Mouse (Mus musculus): ENCODE measurements around the gene Csnk1e. TPM values are rescaled to one million over a fixed set of nuclear protein-coding genes. Genes with fewer than 3 reads are reported as not detected.

Csnk1e gene
- polyA plus RNA-seq, 1 experiment = 25.9 TPM

GRCm38 (mm10) chr15:79442961-79443518 is 12.3 kb downstream of the Csnk1e start:
- H3K27ac ChIP-seq (ENCODE audit: insufficient read depth, low read depth, low read length) = no peak overlapping the region
- peaks cover 2% of the 10 kb centered on the region; the same call in 1 of the 2 replicates for H3K36me3 ChIP-seq (ENCODE audit: control insufficient read depth, insufficient read depth, low read length)
- peaks cover 12% of the 10 kb centered on the region for H3K4me1 ChIP-seq (ENCODE audit: control insufficient read depth, insufficient read depth, insufficient read length, low read length)
- H3K4me3 ChIP-seq (ENCODE audit: low read depth, low read length) = no peak overlapping the region
- H3K27me3 ChIP-seq (ENCODE audit: control insufficient read depth, insufficient read depth, low read length) = no peaks in the 10 kb centered on the region
- WGBS = 89% methylated on average over 9 of the region's 9 CpGs
- TF ChIP-seq POLR2A (IDR thresholded peaks at IDR 0.05; ENCODE audit: low read depth, low read length) (no peak), CTCF (IDR thresholded peaks at IDR 0.05; ENCODE audit: extremely low read depth, insufficient read length, insufficient replicate concordance, low read depth, low read length) (no peak)

DNA sequence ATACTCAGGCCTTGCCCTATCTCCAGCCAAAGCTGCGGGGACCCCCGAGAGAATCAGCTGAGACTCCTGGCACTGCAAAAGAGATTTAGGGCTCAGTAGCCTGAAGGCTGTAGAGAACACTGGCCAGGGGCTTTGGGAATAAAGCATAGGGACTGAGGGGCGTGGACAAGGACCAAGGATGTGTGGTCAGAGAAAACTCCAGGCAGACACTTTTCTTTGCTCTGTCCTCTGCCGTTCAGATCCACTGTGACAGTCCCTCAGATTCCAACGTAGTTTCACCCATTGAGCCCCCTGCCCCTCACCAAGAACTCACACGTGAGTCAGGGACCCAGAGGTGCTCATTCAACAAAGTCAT is 13.1 kb downstream of the Csnk1e start:
- no peak overlapping the region; the same call in 1 of the 2 replicates for H3K27ac ChIP-seq (ENCODE audit: insufficient read depth, low read depth, low read length)
- no peak for TF ChIP-seq CTCF (IDR thresholded peaks at IDR 0.05; ENCODE audit: extremely low read depth, insufficient read length, insufficient replicate concordance, low read depth, low read length)
- TF ChIP-seq POLR2A (IDR thresholded peaks at IDR 0.05; ENCODE audit: low read depth, low read length) = no peak
- WGBS = 24% methylated on average over 6 of the region's 6 CpGs
- H3K27me3 ChIP-seq (ENCODE audit: control insufficient read depth, insufficient read depth, low read length) = no peaks in the 10 kb centered on the region
- H3K4me1 ChIP-seq (ENCODE audit: control insufficient read depth, insufficient read depth, insufficient read length, low read length) = peaks cover 12% of the 10 kb centered on the region
- H3K36me3 ChIP-seq (ENCODE audit: control insufficient read depth, insufficient read depth, low read length) = peaks cover 5% of the 10 kb centered on the region
- H3K4me3 ChIP-seq (ENCODE audit: low read depth, low read length) = peak overlapping the region; percentile 85

DNA sequence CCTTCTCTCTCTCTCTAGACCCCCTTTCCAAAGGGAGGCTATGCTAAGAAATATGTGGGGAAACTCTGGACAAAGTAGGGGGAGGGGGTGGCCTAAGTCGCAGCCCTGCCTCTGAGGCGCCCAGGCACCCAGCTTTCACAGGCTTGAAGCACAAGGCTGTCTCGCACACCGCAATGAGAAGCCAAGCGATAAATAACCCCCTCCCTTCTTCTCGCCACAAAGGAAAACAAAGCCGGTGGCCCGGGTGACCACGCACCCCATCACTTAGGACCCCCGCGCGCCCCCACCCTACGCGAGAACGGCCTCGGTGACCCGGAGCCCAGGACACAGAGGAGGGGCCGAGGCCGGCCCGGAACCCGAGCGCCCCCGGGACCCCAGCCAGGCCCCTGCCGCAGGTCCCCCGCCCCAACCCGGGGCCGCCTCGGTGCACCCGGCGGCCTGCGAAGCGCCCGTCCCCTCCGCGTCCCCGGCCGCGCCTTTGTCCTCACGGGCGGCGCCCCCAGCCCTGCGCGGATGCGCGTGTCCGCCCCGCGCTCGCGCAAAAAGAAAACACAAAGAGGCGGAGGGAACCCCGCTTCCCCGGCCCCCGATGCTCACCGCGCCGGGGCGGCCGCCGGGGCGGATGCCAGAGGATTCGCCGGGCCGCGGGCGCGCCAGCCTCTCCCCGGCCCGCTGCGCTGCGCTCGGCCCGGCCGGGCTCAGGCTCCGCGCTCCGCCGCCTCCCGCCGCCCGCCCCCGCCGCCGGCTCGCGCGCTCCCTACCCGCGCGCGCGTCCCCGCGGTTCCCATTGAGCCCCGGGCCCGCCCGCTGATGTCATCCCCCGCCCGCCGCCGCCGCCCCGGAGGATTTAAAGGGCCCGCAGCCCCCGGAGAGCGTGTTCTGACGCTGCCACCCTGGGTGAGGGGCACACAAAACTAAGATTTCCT is 13.8 kb downstream of the Csnk1e start:
- Histone ChIP-seq H3K27me3 (ENCODE audit: control insufficient read depth, insufficient read depth, low read length) (no peaks in the 10 kb centered on the region), H3K36me3 (ENCODE audit: control insufficient read depth, insufficient read depth, low read length) (peaks cover 5% of the 10 kb centered on the region), H3K4me3 (ENCODE audit: low read depth, low read length) (peak overlapping the region; percentile 85), H3K4me1 (ENCODE audit: control insufficient read depth, insufficient read depth, insufficient read length, low read length) (peaks cover 14% of the 10 kb centered on the region), H3K27ac (ENCODE audit: insufficient read depth, low read depth, low read length) (peak overlapping the region; percentile 63)
- 3% methylated on average over 103 of the region's 107 CpGs for WGBS
- TF ChIP-seq CTCF (IDR thresholded peaks at IDR 0.05; ENCODE audit: extremely low read depth, insufficient read length, insufficient replicate concordance, low read depth, low read length) (no peak), POLR2A (IDR thresholded peaks at IDR 0.05; ENCODE audit: low read depth, low read length) (peak; percentile 11; the same call in 1 of the 2 replicates)

GRCm38 (mm10) chr15:79440651-79441330 is 14.6 kb downstream of the Csnk1e start:
- 16% methylated on average over 11 of the region's 11 CpGs for WGBS
- no peak for TF ChIP-seq CTCF (IDR thresholded peaks at IDR 0.05; ENCODE audit: extremely low read depth, insufficient read length, insufficient replicate concordance, low read depth, low read length)
- no peak for TF ChIP-seq POLR2A (IDR thresholded peaks at IDR 0.05; ENCODE audit: low read depth, low read length)
- H3K27ac ChIP-seq (ENCODE audit: insufficient read depth, low read depth, low read length) = peak overlapping the region; percentile 63

GRCm38 (mm10) chr15:79440223-79440622 is 15.1 kb downstream of the Csnk1e start:
- no peaks in the 10 kb centered on the region for H3K27me3 ChIP-seq (ENCODE audit: control insufficient read depth, insufficient read depth, low read length)
- peaks cover 20% of the 10 kb centered on the region for H3K4me1 ChIP-seq (ENCODE audit: control insufficient read depth, insufficient read depth, insufficient read length, low read length)
- no peak for TF ChIP-seq CTCF (IDR thresholded peaks at IDR 0.05; ENCODE audit: extremely low read depth, insufficient read length, insufficient replicate concordance, low read depth, low read length)
- no peak for TF ChIP-seq POLR2A (IDR thresholded peaks at IDR 0.05; ENCODE audit: low read depth, low read length)
- H3K36me3 ChIP-seq (ENCODE audit: control insufficient read depth, insufficient read depth, low read length) = peaks cover 5% of the 10 kb centered on the region
- H3K27ac ChIP-seq (ENCODE audit: insufficient read depth, low read depth, low read length) = 0 out of 2 replicates have a peak overlapping the region, but pooled peaks have one; percentile 21
- peak overlapping the region; percentile 85 for H3K4me3 ChIP-seq (ENCODE audit: low read depth, low read length)
- WGBS = 11% methylated on average over 4 of the region's 4 CpGs

More at GRCm38 (mm10) chr15:79440651-79441330, 14.6 kb downstream of the Csnk1e start:
- H3K27me3 ChIP-seq (ENCODE audit: control insufficient read depth, insufficient read depth, low read length) = no peaks in the 10 kb centered on the region
- H3K36me3 ChIP-seq (ENCODE audit: control insufficient read depth, insufficient read depth, low read length) = peaks cover 5% of the 10 kb centered on the region
- peaks cover 16% of the 10 kb centered on the region for H3K4me1 ChIP-seq (ENCODE audit: control insufficient read depth, insufficient read depth, insufficient read length, low read length)
- peak overlapping the region; percentile 85 for H3K4me3 ChIP-seq (ENCODE audit: low read depth, low read length)

GRCm38 (mm10) chr15:79439386-79439785 is 16.0 kb downstream of the Csnk1e start:
- 84% methylated on average over 4 of the region's 4 CpGs for WGBS
- Histone ChIP-seq H3K4me1 (ENCODE audit: control insufficient read depth, insufficient read depth, insufficient read length, low read length) (peaks cover 21% of the 10 kb centered on the region), H3K36me3 (ENCODE audit: control insufficient read depth, insufficient read depth, low read length) (peaks cover 5% of the 10 kb centered on the region), H3K4me3 (ENCODE audit: low read depth, low read length) (no peak overlapping the region), H3K27ac (ENCODE audit: insufficient read depth, low read depth, low read length) (no peak overlapping the region), H3K27me3 (ENCODE audit: control insufficient read depth, insufficient read depth, low read length) (no peaks in the 10 kb centered on the region)
- no peak for TF ChIP-seq CTCF (IDR thresholded peaks at IDR 0.05; ENCODE audit: extremely low read depth, insufficient read length, insufficient replicate concordance, low read depth, low read length)
- no peak for TF ChIP-seq POLR2A (IDR thresholded peaks at IDR 0.05; ENCODE audit: low read depth, low read length)
